Mouse (Mus musculus) intestine, postnatal 0 days (tissue): Measurements from ENCODE around the gene Dnajc5. TPM values are rescaled to one million over a fixed set of nuclear protein-coding genes. Genes with fewer than 3 reads are reported as not detected.

Source experiments
- ATAC-seq: fragments of 200-750 bp; cut with Nextera tagmentation; 2 replicates; pipeline ENCODE4 v1.8.0; 2017; ENCODE audit warnings: mild to moderate bottlenecking, moderate TSS enrichment, moderate library complexity
- H3K27ac ChIP-seq: fragments of 300-500 bp; sonication (generic); 2 replicates; pipeline ENCODE4 v1.5.1; 2014; ENCODE audit warnings: mild to moderate bottlenecking, low read depth, low read length, moderate library complexity
- H3K27me3 ChIP-seq: fragments of 300-500 bp; sonication (generic); replicated peaks from 2 replicates; pipeline ENCODE4 v1.6.1; 2014; ENCODE audit warnings: low read length, mixed read lengths; ENCODE audit not compliant: control insufficient read depth, insufficient read depth
- H3K36me3 ChIP-seq: fragments of 300-500 bp; sonication (generic); 2 replicates; pipeline ENCODE4 v1.6.1; 2014; ENCODE audit warnings: mild to moderate bottlenecking, moderate library complexity; ENCODE audit not compliant: control insufficient read depth, insufficient read depth
- H3K4me1 ChIP-seq: fragments of 300-500 bp; sonication (generic); replicated peaks from 2 replicates; pipeline ENCODE4 v1.6.1; 2014; ENCODE audit warnings: antibody characterized with exemption, low read length, mixed read lengths; ENCODE audit not compliant: control insufficient read depth, insufficient read depth
- H3K4me2 ChIP-seq: fragments of 300-500 bp; sonication (generic); replicated peaks from 2 replicates; pipeline ENCODE4 v1.6.1; 2014; ENCODE audit warnings: low read depth, mild to moderate bottlenecking, moderate library complexity
- H3K4me3 ChIP-seq: fragments of 300-500 bp; sonication (generic); 2 replicates; pipeline ENCODE4 v1.5.1; 2014; ENCODE audit warnings: low read depth, low read length
- H3K9ac ChIP-seq: fragments of 300-500 bp; sonication (generic); 2 replicates; pipeline ENCODE4 v1.6.1; 2014; ENCODE audit warnings: mild to moderate bottlenecking, low read depth, low read length
- H3K9me3 ChIP-seq: fragments of 300-500 bp; sonication (generic); 2 replicates; pipeline ENCODE4 v1.6.1; 2016; ENCODE audit warnings: mixed run types; ENCODE audit not compliant: control insufficient read depth
- CTCF ChIP-seq: sonication (generic); IDR thresholded peaks from 2 replicates; pipeline ENCODE4 v1.5.1; 2016; ENCODE audit warnings: low read depth, mild to moderate bottlenecking, control low read depth, antibody characterized with exemption, moderate library complexity
- WGBS: fragments of 180-500 bp; shearing (Covaris S2); extraction: QIAGEN DNeasy Blood & Tissue Kit; methylation state at CpG from one replicate; pipeline ENCODE4 v1.1.7; 2014; 5-methylcytosine and 5-hydroxymethylcytosine counted together
- polyA plus RNA-seq: library from polyadenylated mRNA; unstranded; fragments of >200 nt; fragmentation: Nextera tagmentation; extraction: Ambion mirVana; gene quantifications from 2 replicates; pipeline ENCODE4 v1.2.1, GENCODE M21; 2015

The Dnajc5 gene
- polyA plus RNA-seq, 1 experiment from 2014 or later, result 62.9 TPM

DNA sequence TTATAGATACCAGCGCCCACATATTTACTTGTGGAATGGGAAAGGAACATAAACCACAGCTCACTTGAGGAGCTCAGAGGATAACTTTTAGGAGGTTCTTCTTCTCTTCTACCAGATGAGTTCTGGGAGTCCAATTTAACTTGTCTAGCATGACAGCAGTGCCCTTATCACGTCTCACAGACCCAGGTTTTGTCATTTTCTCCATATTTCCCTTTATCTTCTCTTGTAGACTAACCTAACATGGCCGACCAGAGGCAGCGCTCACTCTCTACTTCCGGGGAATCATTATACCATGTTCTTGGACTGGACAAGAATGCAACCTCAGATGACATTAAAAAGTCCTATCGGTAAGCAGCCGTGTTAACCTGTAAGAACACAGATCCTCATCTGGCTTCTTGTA lies 25.9 kb downstream of the Dnajc5 start:
- 94% methylated on average over 7 of the region's 7 CpGs for WGBS
- no peak for TF ChIP-seq CTCF
- Histone ChIP-seq H3K27me3 (no peaks in the 10 kb centered on the region), H3K36me3 (peaks cover 50% of the 10 kb centered on the region), H3K4me3 (no peak overlapping the region), H3K9me3 (no peaks in the 10 kb centered on the region), H3K27ac (no peak overlapping the region), H3K4me2 (no peak overlapping the region), H3K9ac (no peak overlapping the region), H3K4me1 (no peaks in the 10 kb centered on the region)
- no peak for ATAC-seq

- no peak for ATAC-seq
- Histone ChIP-seq H3K36me3 (peaks cover 67% of the 10 kb centered on the region), H3K4me1 (no peaks in the 10 kb centered on the region), H3K9ac (no peak overlapping the region), H3K27ac (no peak overlapping the region; the same call in 1 of the 2 replicates), H3K4me3 (no peak overlapping the region), H3K9me3 (no peaks in the 10 kb centered on the region), H3K27me3 (no peaks in the 10 kb centered on the region), H3K4me2 (no peak overlapping the region)
- WGBS, result 83% methylated on average over 1 of the region's 1 CpGs
- TF ChIP-seq CTCF, result no peak
These were observed 27.9 kb downstream of the Dnajc5 start for GRCm38 (mm10) chr2:181548227-181548626.

DNA sequence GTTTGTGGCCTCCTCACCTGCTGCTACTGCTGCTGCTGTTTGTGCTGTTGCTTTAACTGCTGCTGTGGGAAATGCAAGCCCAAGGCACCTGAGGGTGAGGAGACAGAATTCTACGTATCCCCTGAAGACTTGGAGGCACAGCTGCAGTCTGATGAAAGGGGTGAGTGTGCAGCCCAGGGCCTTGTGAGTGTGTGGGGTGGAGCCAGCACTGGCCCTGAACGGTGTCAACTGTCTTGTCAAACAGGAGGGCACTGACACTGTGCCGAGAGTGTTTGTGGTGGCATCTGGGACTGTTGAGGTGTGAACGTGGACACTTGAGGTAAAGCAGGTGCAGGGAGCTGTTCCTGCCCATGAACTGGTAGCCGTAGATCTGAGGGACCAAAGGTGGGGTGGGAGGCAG lies 28.4 kb downstream of the Dnajc5 start:
- Histone ChIP-seq H3K4me2 (no peak overlapping the region), H3K4me1 (no peaks in the 10 kb centered on the region), H3K9ac (no peak overlapping the region), H3K27ac (no peak overlapping the region; the same call in 1 of the 2 replicates), H3K27me3 (no peaks in the 10 kb centered on the region), H3K36me3 (peaks cover 67% of the 10 kb centered on the region), H3K4me3 (no peak overlapping the region), H3K9me3 (no peaks in the 10 kb centered on the region)
- ATAC-seq, result no peak
- WGBS, result 85% methylated on average over 5 of the region's 5 CpGs
- TF ChIP-seq CTCF, result no peak

- no peak overlapping the region for H3K9ac ChIP-seq
- H3K27me3 ChIP-seq, result no peaks in the 10 kb centered on the region
- no peaks in the 10 kb centered on the region for H3K9me3 ChIP-seq
- peaks cover 67% of the 10 kb centered on the region for H3K36me3 ChIP-seq
- no peak overlapping the region for H3K4me2 ChIP-seq
- 79% methylated on average over 2 of the region's 2 CpGs for WGBS
- no peak overlapping the region for H3K27ac ChIP-seq
- H3K4me1 ChIP-seq, result no peaks in the 10 kb centered on the region
- H3K4me3 ChIP-seq, result no peak overlapping the region
- no peak for TF ChIP-seq CTCF
- ATAC-seq, result no peak
These were observed 29.9 kb downstream of the Dnajc5 start for GRCm38 (mm10) chr2:181550233-181550632.

DNA sequence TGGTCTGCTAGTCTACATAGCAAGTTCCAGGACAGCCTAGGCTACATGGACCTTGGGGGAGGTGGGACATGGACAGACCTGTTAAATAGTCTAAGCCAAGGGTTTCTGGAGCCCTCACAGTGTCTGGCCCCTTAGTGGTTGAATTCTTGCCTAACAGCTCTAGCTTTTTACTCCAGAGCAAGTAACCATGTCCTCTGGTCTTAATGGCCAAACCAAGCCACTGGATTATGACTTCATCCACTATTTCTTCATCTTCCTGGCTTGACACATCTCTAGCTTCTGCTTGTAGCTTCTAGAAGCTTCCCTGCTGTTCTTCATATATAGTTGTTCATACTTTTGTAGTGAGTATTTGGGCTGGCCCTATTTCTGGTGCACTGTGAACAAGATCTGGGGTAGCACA lies 33.5 kb downstream of the Dnajc5 start:
- no peak for ATAC-seq
- Histone ChIP-seq H3K27me3 (no peaks in the 10 kb centered on the region), H3K36me3 (peaks cover 40% of the 10 kb centered on the region), H3K9ac (no peak overlapping the region), H3K4me2 (no peak overlapping the region), H3K4me1 (no peaks in the 10 kb centered on the region), H3K27ac (no peak overlapping the region), H3K9me3 (no peaks in the 10 kb centered on the region), H3K4me3 (no peak overlapping the region)
- TF ChIP-seq CTCF, result no peak

DNA sequence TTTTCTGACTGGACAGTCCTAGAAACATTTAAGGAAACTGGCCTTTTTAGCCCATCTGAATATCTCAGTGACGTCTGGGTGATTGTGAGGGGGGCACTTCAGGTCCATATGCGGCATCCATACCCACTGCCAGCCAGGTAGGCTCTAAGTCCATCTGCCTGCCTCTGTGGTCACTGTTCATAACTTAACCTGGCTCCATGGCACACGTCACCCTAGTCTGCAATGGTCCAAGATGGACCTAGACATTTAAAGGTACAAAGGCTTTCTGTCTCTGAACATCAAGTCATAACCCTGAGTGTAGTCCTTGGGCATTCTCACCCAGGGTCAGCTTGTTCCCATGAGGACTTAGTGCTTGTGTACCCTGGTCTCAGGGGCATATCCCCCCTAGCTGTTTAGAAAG lies 47.1 kb downstream of the Dnajc5 start:
- H3K36me3 ChIP-seq, result peaks cover 18% of the 10 kb centered on the region
- no peak for TF ChIP-seq CTCF
- no peaks in the 10 kb centered on the region for H3K4me1 ChIP-seq
- H3K27me3 ChIP-seq, result no peaks in the 10 kb centered on the region
- H3K4me2 ChIP-seq, result no peak overlapping the region
- H3K27ac ChIP-seq, result no peak overlapping the region
- no peak overlapping the region for H3K4me3 ChIP-seq
- no peak for ATAC-seq
- 90% methylated on average over 3 of the region's 3 CpGs for WGBS
- H3K9ac ChIP-seq, result no peak overlapping the region
- no peaks in the 10 kb centered on the region for H3K9me3 ChIP-seq
